Mouse (Mus musculus) MEL (cell line): ENCODE data around the gene Hmox2. TPM values are rescaled to one million over a fixed set of nuclear protein-coding genes. Genes with fewer than 3 reads are reported as not detected.

ENCODE experiments used
- DNase-seq: peaks from one replicate; pipeline ENCODE4 v3.0.0; 2011; ENCODE audit warnings: low read depth, low spot score
- H3K27ac ChIP-seq: 2 replicates; pipeline ENCODE4 v1.5.1; 2012; ENCODE audit warnings: low read depth, mild to moderate bottlenecking, control low read depth, low read length, moderate library complexity; ENCODE audit not compliant: control insufficient read depth
- H3K27me3 ChIP-seq, 2 experiments: fragments of 150-350 bp in 1 of 2; sonication (generic) in 1 of 2; 2 replicates each; pipeline ENCODE4 v1.6.1; 2012; ENCODE audit warnings: low read length in 2 of 2, mild to moderate bottlenecking in 2 of 2, improper control_type of control experiment in 1 of 2, moderate library complexity in 1 of 2; ENCODE audit not compliant: insufficient read depth in 2 of 2, control insufficient read depth in 1 of 2
- H3K36me3 ChIP-seq, 2 experiments: 2 replicates each; pipeline ENCODE4 v1.6.1; 2012 to 2014; ENCODE audit warnings: low read length in 2 of 2, improper control_type of control experiment in 1 of 2, inconsistent platforms in 1 of 2, mild to moderate bottlenecking in 1 of 2; ENCODE audit not compliant: insufficient read depth in 2 of 2, control insufficient read depth in 1 of 2
- H3K4me1 ChIP-seq, 2 experiments: fragments of 150-350 bp in 1 of 2; sonication (generic) in 1 of 2; 2 replicates each; pipeline ENCODE4 v1.6.1; 2012; ENCODE audit warnings: low read length in 2 of 2, improper control_type of control experiment in 1 of 2, mild to moderate bottlenecking in 1 of 2; ENCODE audit not compliant: insufficient read depth in 2 of 2, control insufficient read depth in 1 of 2
- H3K4me3 ChIP-seq, 2 experiments: fragments of 150-350 bp in 1 of 2; sonication (generic) in 1 of 2; 2 replicates each; pipeline ENCODE4 v1.5.1; 2012; ENCODE audit warnings: low read depth in 2 of 2, low read length in 2 of 2, mild to moderate bottlenecking in 2 of 2, moderate library complexity in 2 of 2, control low read depth in 1 of 2, improper control_type of control experiment in 1 of 2; ENCODE audit not compliant: control insufficient read depth in 1 of 2, insufficient read depth in 1 of 2
- H3K79me2 ChIP-seq: 2 replicates; pipeline ENCODE4 v1.6.1; 2012; ENCODE audit warnings: mild to moderate bottlenecking, low read length, moderate library complexity; ENCODE audit not compliant: control insufficient read depth, poor library complexity, insufficient read depth
- H3K9ac ChIP-seq: 2 replicates; pipeline ENCODE4 v1.6.1; 2012; ENCODE audit warnings: low read depth, mild to moderate bottlenecking, control low read depth, low read length, moderate library complexity; ENCODE audit not compliant: control insufficient read depth, poor library complexity, severe bottlenecking
- H3K9me3 ChIP-seq: fragments of 150-350 bp; sonication (generic); replicated peaks from 2 replicates; pipeline ENCODE4 v1.6.1; 2012; ENCODE audit warnings: mild to moderate bottlenecking, low read length, improper control_type of control experiment, moderate library complexity; ENCODE audit not compliant: insufficient read depth
- BHLHE40 ChIP-seq: IDR thresholded peaks from 2 replicates; pipeline ENCODE4 v1.6.1; 2012; ENCODE audit warnings: low read depth, mild to moderate bottlenecking, inconsistent platforms, low read length, improper control_type of control experiment, borderline replicate concordance
- CHD1 ChIP-seq: IDR thresholded peaks from 2 replicates; pipeline ENCODE4 v1.6.1; 2012; ENCODE audit warnings: low read depth, mild to moderate bottlenecking, inconsistent platforms, low read length, improper control_type of control experiment
- CHD2 ChIP-seq: IDR thresholded peaks from 2 replicates; pipeline ENCODE4 v1.6.1; 2011; ENCODE audit warnings: low read length, improper control_type of control experiment
- CTCF ChIP-seq, 3 experiments: IDR thresholded peaks in 2 of 3; conservative IDR thresholded peaks in 1 of 3; 2 replicates each; pipeline ENCODE4 v1.5.1; 2011 to 2012; ENCODE audit warnings: low read length in 3 of 3, low read depth in 2 of 3, mild to moderate bottlenecking in 2 of 3, improper control_type of control experiment in 1 of 3, inconsistent platforms in 1 of 3, mixed read lengths in 1 of 3, moderate library complexity in 1 of 3; ENCODE audit not compliant: control insufficient read depth in 1 of 3, insufficient read depth in 1 of 3, poor library complexity in 1 of 3, severe bottlenecking in 1 of 3
- E2F4 ChIP-seq: IDR thresholded peaks from 2 replicates; pipeline ENCODE4 v1.6.1; 2011; ENCODE audit warnings: low read depth, low read length, improper control_type of control experiment, borderline replicate concordance
- EP300 ChIP-seq, 2 experiments: IDR thresholded peaks; 2 replicates each; pipeline ENCODE4 v1.6.1; 2011; ENCODE audit warnings: improper control_type of control experiment in 2 of 2, low read length in 2 of 2, low read depth in 1 of 2, mild to moderate bottlenecking in 1 of 2
- ETS1 ChIP-seq: IDR thresholded peaks from 2 replicates; pipeline ENCODE4 v1.6.1; 2012; ENCODE audit warnings: low read depth, mild to moderate bottlenecking, inconsistent platforms, low read length, improper control_type of control experiment, moderate library complexity
- GABPA ChIP-seq: IDR thresholded peaks from 2 replicates; pipeline ENCODE4 v1.6.1; 2012; ENCODE audit warnings: low read depth, mild to moderate bottlenecking, inconsistent platforms, low read length, improper control_type of control experiment, moderate library complexity
- GATA1 ChIP-seq: IDR thresholded peaks from 2 replicates; pipeline ENCODE4 v1.6.1; 2011; ENCODE audit warnings: low read depth, low read length, improper control_type of control experiment
- HCFC1 ChIP-seq: IDR thresholded peaks from 2 replicates; pipeline ENCODE4 v1.6.1; 2012; ENCODE audit warnings: low read depth, mild to moderate bottlenecking, inconsistent platforms, low read length, improper control_type of control experiment, moderate library complexity
- JUND ChIP-seq: IDR thresholded peaks from 2 replicates; pipeline ENCODE4 v1.6.1; 2011; ENCODE audit warnings: low read depth, mild to moderate bottlenecking, improper control_type of control experiment, low read length
- KAT2A ChIP-seq: conservative IDR thresholded peaks from 2 replicates; pipeline ENCODE4 v1.6.1; 2012; ENCODE audit warnings: low read depth, low read length, improper control_type of control experiment, inconsistent platforms
- MAFK ChIP-seq: IDR thresholded peaks from 2 replicates; pipeline ENCODE4 v1.6.1; 2011; ENCODE audit warnings: low read depth, mild to moderate bottlenecking, low read length, improper control_type of control experiment, borderline replicate concordance
- MAX ChIP-seq: IDR thresholded peaks from 2 replicates; pipeline ENCODE4 v1.6.1; 2011; ENCODE audit warnings: low read length, improper control_type of control experiment
- MEF2A ChIP-seq: IDR thresholded peaks from 2 replicates; pipeline ENCODE4 v1.6.1; 2014; ENCODE audit warnings: low read depth, mild to moderate bottlenecking, inconsistent platforms, low read length, improper control_type of control experiment; ENCODE audit not compliant: poor library complexity, insufficient replicate concordance, severe bottlenecking; ENCODE audit errors: extremely low read depth
- MXI1 ChIP-seq: IDR thresholded peaks from 2 replicates; pipeline ENCODE4 v1.6.1; 2011; ENCODE audit warnings: mild to moderate bottlenecking, low read depth, low read length, improper control_type of control experiment
- MYB ChIP-seq: IDR thresholded peaks from 2 replicates; pipeline ENCODE4 v1.6.1; 2011; ENCODE audit warnings: mild to moderate bottlenecking, low read depth, low read length, improper control_type of control experiment
- MYC ChIP-seq: IDR thresholded peaks from 2 replicates; pipeline ENCODE4 v1.6.1; 2011; ENCODE audit warnings: low read depth, mild to moderate bottlenecking, low read length, improper control_type of control experiment, moderate library complexity
- NELFE ChIP-seq: IDR thresholded peaks from 2 replicates; pipeline ENCODE4 v1.6.1; 2011; ENCODE audit warnings: low read depth, low read length, improper control_type of control experiment
- NRF1 ChIP-seq: IDR thresholded peaks from 2 replicates; pipeline ENCODE4 v1.6.1; 2014; ENCODE audit warnings: low read depth, mild to moderate bottlenecking, inconsistent platforms, low read length, improper control_type of control experiment, moderate library complexity; ENCODE audit not compliant: poor library complexity, insufficient read depth, severe bottlenecking
- POLR2A ChIP-seq, 2 experiments: IDR thresholded peaks; 2 replicates each; pipeline ENCODE4 v1.6.1; 2011 to 2012; ENCODE audit warnings: low read length in 2 of 2, mild to moderate bottlenecking in 2 of 2, control low read depth in 1 of 2, improper control_type of control experiment in 1 of 2, low read depth in 1 of 2, moderate library complexity in 1 of 2; ENCODE audit not compliant: control insufficient read depth in 1 of 2, insufficient read depth in 1 of 2, poor library complexity in 1 of 2
- POLR2AphosphoS2 ChIP-seq: IDR thresholded peaks from 2 replicates; pipeline ENCODE4 v1.6.1; 2011; ENCODE audit warnings: low read length, improper control_type of control experiment
- POLR2AphosphoS5 ChIP-seq: IDR thresholded peaks from 2 replicates; pipeline ENCODE4 v1.6.1; 2012; ENCODE audit warnings: low read depth, borderline replicate concordance, mild to moderate bottlenecking, inconsistent platforms, low read length, moderate library complexity, mixed read lengths
- RCOR1 ChIP-seq: IDR thresholded peaks from 2 replicates; pipeline ENCODE4 v1.6.1; 2012; ENCODE audit warnings: low read depth, mild to moderate bottlenecking, inconsistent platforms, low read length, improper control_type of control experiment
- SIN3A ChIP-seq: IDR thresholded peaks from 2 replicates; pipeline ENCODE4 v1.6.1; 2012; ENCODE audit warnings: low read length, improper control_type of control experiment, inconsistent platforms
- SMC3 ChIP-seq: IDR thresholded peaks from 2 replicates; pipeline ENCODE4 v1.6.1; 2011; ENCODE audit warnings: low read depth, low read length, improper control_type of control experiment
- TBP ChIP-seq: IDR thresholded peaks from 2 replicates; pipeline ENCODE4 v1.8.0; 2011; ENCODE audit warnings: low read depth, low read length, improper control_type of control experiment
- TCF12 ChIP-seq: IDR thresholded peaks from 2 replicates; pipeline ENCODE4 v1.6.1; 2014; ENCODE audit warnings: low read depth, mild to moderate bottlenecking, inconsistent platforms, low read length, improper control_type of control experiment, moderate library complexity
- UBTF ChIP-seq: IDR thresholded peaks from 2 replicates; pipeline ENCODE4 v1.6.1; 2012; ENCODE audit warnings: low read depth, mild to moderate bottlenecking, inconsistent platforms, low read length, improper control_type of control experiment, moderate library complexity, borderline replicate concordance; ENCODE audit not compliant: insufficient read depth
- USF1 ChIP-seq: IDR thresholded peaks from 2 replicates; pipeline ENCODE4 v1.6.1; 2014; ENCODE audit warnings: low read depth, mild to moderate bottlenecking, inconsistent platforms, low read length, improper control_type of control experiment, moderate library complexity
- USF2 ChIP-seq, 2 experiments: IDR thresholded peaks; 2 replicates each; pipeline ENCODE4 v1.6.1; 2011 to 2012; ENCODE audit warnings: improper control_type of control experiment in 2 of 2, low read length in 2 of 2, borderline replicate concordance in 1 of 2, inconsistent platforms in 1 of 2, low read depth in 1 of 2, mild to moderate bottlenecking in 1 of 2; ENCODE audit not compliant: insufficient read depth in 1 of 2
- ZC3H11A ChIP-seq: IDR thresholded peaks from 2 replicates; pipeline ENCODE4 v1.6.1; 2012; ENCODE audit warnings: low read depth, mild to moderate bottlenecking, inconsistent platforms, low read length, improper control_type of control experiment
- ZKSCAN1 ChIP-seq: IDR thresholded peaks from 2 replicates; pipeline ENCODE4 v1.6.1; 2012; ENCODE audit warnings: low read depth, mild to moderate bottlenecking, inconsistent platforms, low read length, improper control_type of control experiment, moderate library complexity
- ZMIZ1 ChIP-seq: IDR thresholded peaks from 2 replicates; pipeline ENCODE4 v1.6.1; 2012; ENCODE audit warnings: low read depth, mild to moderate bottlenecking, inconsistent platforms, low read length, improper control_type of control experiment, moderate library complexity
- ZNF384 ChIP-seq: IDR thresholded peaks from 2 replicates; pipeline ENCODE4 v1.6.1; 2012; ENCODE audit warnings: low read depth, mild to moderate bottlenecking, inconsistent platforms, low read length, improper control_type of control experiment
- polyA plus RNA-seq, 2 experiments: library from polyadenylated mRNA; stranded (reverse) in 1 of 2; unstranded in 1 of 2; fragments of >175 nt in 1 of 2; fragments of >200 nt in 1 of 2; gene quantifications; 2 replicates each; pipeline versions ENCODE4 v1.2.1 to v1.2.4; 2012; ENCODE audit warnings: low replicate concordance in 2 of 2, low read depth in 1 of 2; ENCODE audit not compliant: insufficient read length in 2 of 2, insufficient read depth in 1 of 2, missing spikeins in 1 of 2
- total RNA-seq: library from RNA; depleted of rRNA; stranded (reverse); fragments of 300-350 nt; gene quantifications from 2 replicates; pipeline ENCODE4 v1.2.3, GENCODE M21; 2012; rRNA removed

The Hmox2 gene
- total RNA-seq (41.5 and 45.7 TPM in 2 replicates), polyA plus RNA-seq (10 to 100 TPM in 1 of 2 experiments, not detected in 1; 75.0 TPM)

GRCm38 (mm10) chr16:4725780-4726527, at the start of gene Hmox2:
TSS of gene Hmox2 (plus strand) at chr16:4726361.
- Histone ChIP-seq H3K27me3 (no peaks in the 10 kb centered on the region), H3K9me3 (no peaks in the 10 kb centered on the region), H3K9ac (peak within 1 kb of the TSS; percentile 94), H3K4me1 (peaks cover 7 to 18% of the 10 kb centered on the region in 2 experiments), H3K4me3 (peak within 1 kb of the TSS; percentile 79 to 95), H3K79me2 (peaks cover 27% of the 10 kb centered on the region), H3K27ac (peak within 1 kb of the TSS; percentile 86), H3K36me3 (peaks cover 0 to 29% of the 10 kb centered on the region in 2 experiments; a peak in 2 of 4 replicates)
- peak; percentile 95 for DNase-seq
- no peak for TF ChIP-seq ZNF384
- TF ChIP-seq POLR2AphosphoS2: peak; percentile 91
- TF ChIP-seq MYC: no peak
- TF ChIP-seq TBP: peak; percentile 87
- TF ChIP-seq MAX: no peak
- no peak for TF ChIP-seq KAT2A
- TF ChIP-seq JUND: no peak
- TF ChIP-seq CHD1: no peak
- TF ChIP-seq NELFE: peak; percentile 94
- TF ChIP-seq TCF12: peak; percentile 73
- TF ChIP-seq USF1: peak; percentile 53; the same call in 1 of the 2 replicates
- TF ChIP-seq USF2 (IDR thresholded peaks at IDR 0.05; ENCODE audit: borderline replicate concordance in 1 of 2, insufficient read depth in 1 of 2, low read depth in 1 of 2, low read length in 2 of 2): no peak
- peak; percentile 97 for TF ChIP-seq POLR2A (IDR thresholded peaks at IDR 0.05; ENCODE audit: control insufficient read depth in 1 of 2, insufficient read depth in 1 of 2, low read depth in 1 of 2, low read length in 2 of 2, poor library complexity in 1 of 2)
- TF ChIP-seq EP300 (IDR thresholded peaks at IDR 0.05; ENCODE audit: low read depth in 1 of 2, low read length in 2 of 2): 0 out of 4 replicates have a peak, but pooled peaks of 1 of the 2 experiments have one; percentile 9
- TF ChIP-seq ZKSCAN1: no peak
- no peak for TF ChIP-seq GABPA
- no peak for TF ChIP-seq MAFK
- no peak for TF ChIP-seq CTCF (IDR thresholded peaks at IDR 0.05 in 2 of 3, conservative IDR thresholded peaks at IDR 0.05 in 1 of 3; ENCODE audit: control insufficient read depth in 1 of 3, insufficient read depth in 1 of 3, low read depth in 2 of 3, low read length in 3 of 3, poor library complexity in 1 of 3, severe bottlenecking in 1 of 3)
- TF ChIP-seq E2F4: no peak
- TF ChIP-seq ETS1: 0 out of 2 replicates have a peak, but pooled peaks have one; percentile 31
- TF ChIP-seq UBTF: 0 out of 2 replicates have a peak, but pooled peaks have one; percentile 44
- peak; percentile 78 for TF ChIP-seq NRF1
- peak; percentile 52; the same call in 1 of the 2 replicates for TF ChIP-seq SIN3A
- no peak for TF ChIP-seq RCOR1
- TF ChIP-seq BHLHE40: no peak
- no peak for TF ChIP-seq ZC3H11A
- no peak for TF ChIP-seq CHD2
- no peak for TF ChIP-seq POLR2AphosphoS5
- peak; percentile 70; the same call in 1 of the 2 replicates for TF ChIP-seq MXI1
- TF ChIP-seq ZMIZ1: peak; percentile 92
- TF ChIP-seq MEF2A: no peak
- no peak for TF ChIP-seq GATA1
- no peak for TF ChIP-seq MYB
- TF ChIP-seq HCFC1: peak; percentile 72
- TF ChIP-seq SMC3: no peak
